Mouse (Mus musculus) CH12.LX (cell line): ENCODE measurements around the gene Gm13271. TPM values are rescaled to one million over a fixed set of nuclear protein-coding genes. Genes with fewer than 3 reads are reported as not detected.

Source experiments
- DNase-seq: peaks from one replicate; pipeline ENCODE4 v3.0.0-alpha.2; 2013; ENCODE audit errors: extremely low read depth
- H3K27ac ChIP-seq: 2 replicates; pipeline ENCODE4 v1.5.1; 2012; ENCODE audit warnings: low read depth, mild to moderate bottlenecking, control low read depth, moderate library complexity; ENCODE audit not compliant: insufficient read depth
- H3K27me3 ChIP-seq: replicated peaks from 2 replicates; pipeline ENCODE3; 2012; ENCODE audit warnings: inconsistent platforms
- H3K36me3 ChIP-seq, 2 experiments: replicated peaks in 1 of 2; 2 replicates each; pipeline versions ENCODE3 to v1.6.1; 2012; ENCODE audit warnings: inconsistent platforms in 1 of 2, low read length in 1 of 2, mild to moderate bottlenecking in 1 of 2, mixed read lengths in 1 of 2, moderate library complexity in 1 of 2; ENCODE audit not compliant: control insufficient read depth in 1 of 2, insufficient read depth in 1 of 2
- H3K4me1 ChIP-seq, 2 experiments: 2 replicates each; pipeline ENCODE4 v1.6.1; 2012; ENCODE audit warnings: inconsistent platforms in 1 of 2, moderate library complexity in 1 of 2; ENCODE audit not compliant: insufficient read depth in 2 of 2, control insufficient read depth in 1 of 2
- H3K4me2 ChIP-seq: 2 replicates; pipeline ENCODE4 v1.6.1; 2012; ENCODE audit warnings: low read depth, mild to moderate bottlenecking, control low read depth; ENCODE audit not compliant: poor library complexity, insufficient read depth, severe bottlenecking
- H3K4me3 ChIP-seq, 3 experiments: fragments of 150-350 bp in 1 of 3; sonication (generic) in 1 of 3; replicated peaks in 1 of 3; 2 replicates each; pipeline versions ENCODE3 to v1.5.1; 2011 to 2012; ENCODE audit warnings: low read depth in 2 of 3, low read length in 2 of 3, mild to moderate bottlenecking in 2 of 3, moderate library complexity in 2 of 3, control low read depth in 1 of 3, improper control_type of control experiment in 1 of 3, inconsistent platforms in 1 of 3, mixed read lengths in 1 of 3; ENCODE audit not compliant: poor library complexity in 1 of 3
- H3K79me2 ChIP-seq: replicated peaks from 2 replicates; pipeline ENCODE4 v1.6.1; 2012; ENCODE audit warnings: mild to moderate bottlenecking, moderate library complexity; ENCODE audit not compliant: control insufficient read depth, poor library complexity, insufficient read depth, severe bottlenecking; ENCODE audit errors: extremely low read depth
- H3K9ac ChIP-seq: 2 replicates; pipeline ENCODE4 v1.6.1; 2012; ENCODE audit warnings: low read depth, mild to moderate bottlenecking, control low read depth, moderate library complexity; ENCODE audit not compliant: insufficient read depth
- H3K9me3 ChIP-seq: replicated peaks from 2 replicates; pipeline ENCODE3; 2012; ENCODE audit warnings: low read length, inconsistent platforms, mixed read lengths
- CTCF ChIP-seq, 2 experiments: IDR thresholded peaks in 1 of 2; conservative IDR thresholded peaks in 1 of 2; 2 replicates each; pipeline ENCODE4 v1.5.1; 2011 to 2012; ENCODE audit warnings: low read depth in 2 of 2, low read length in 2 of 2, improper control_type of control experiment in 1 of 2, inconsistent platforms in 1 of 2, mild to moderate bottlenecking in 1 of 2, moderate library complexity in 1 of 2
- ELF1 ChIP-seq: IDR thresholded peaks from 2 replicates; pipeline ENCODE4 v1.6.1; 2014; ENCODE audit warnings: low read depth, mild to moderate bottlenecking, inconsistent platforms, low read length, improper control_type of control experiment
- ETS1 ChIP-seq: conservative IDR thresholded peaks from 2 replicates; pipeline ENCODE4 v1.6.1; 2012; ENCODE audit warnings: low read depth, mild to moderate bottlenecking, inconsistent platforms, low read length, improper control_type of control experiment, moderate library complexity
- JUN ChIP-seq: IDR thresholded peaks from 2 replicates; pipeline ENCODE4 v1.6.1; 2011; ENCODE audit warnings: low read depth, mild to moderate bottlenecking, low read length, improper control_type of control experiment, moderate library complexity; ENCODE audit not compliant: insufficient read depth
- JUND ChIP-seq: conservative IDR thresholded peaks from 2 replicates; pipeline ENCODE4 v1.6.1; 2011; ENCODE audit warnings: low read depth, low read length, improper control_type of control experiment
- MXI1 ChIP-seq: IDR thresholded peaks from 2 replicates; pipeline ENCODE4 v1.6.1; 2011; ENCODE audit warnings: mild to moderate bottlenecking, low read depth, low read length, improper control_type of control experiment
- MYC ChIP-seq: IDR thresholded peaks from 2 replicates; pipeline ENCODE4 v1.6.1; 2011; ENCODE audit warnings: low read depth, mild to moderate bottlenecking, improper control_type of control experiment, low read length
- NRF1 ChIP-seq: IDR thresholded peaks from 2 replicates; pipeline ENCODE4 v1.6.1; 2014; ENCODE audit warnings: low read depth, mild to moderate bottlenecking, inconsistent platforms, low read length, improper control_type of control experiment, moderate library complexity
- PAX5 ChIP-seq: IDR thresholded peaks from 2 replicates; pipeline ENCODE4 v1.6.1; 2012; ENCODE audit warnings: low read length, inconsistent platforms, mixed read lengths
- POLR2AphosphoS2 ChIP-seq: IDR thresholded peaks from 2 replicates; pipeline ENCODE4 v1.6.1; 2011; ENCODE audit warnings: low read depth, low read length, improper control_type of control experiment
- RAD21 ChIP-seq: IDR thresholded peaks from 2 replicates; pipeline ENCODE4 v1.6.1; 2011; ENCODE audit warnings: low read depth, mild to moderate bottlenecking, low read length, improper control_type of control experiment, moderate library complexity
- SIN3A ChIP-seq: IDR thresholded peaks from 2 replicates; pipeline ENCODE4 v1.6.1; 2012; ENCODE audit warnings: low read length, improper control_type of control experiment, inconsistent platforms
- SMC3 ChIP-seq: IDR thresholded peaks from 2 replicates; pipeline ENCODE4 v1.6.1; 2011; ENCODE audit warnings: low read depth, low read length, improper control_type of control experiment
- TBP ChIP-seq: conservative IDR thresholded peaks from 2 replicates; pipeline ENCODE4 v1.6.1; 2011; ENCODE audit warnings: low read depth, low read length, improper control_type of control experiment
- TCF12 ChIP-seq: IDR thresholded peaks from 2 replicates; pipeline ENCODE4 v1.6.1; 2014; ENCODE audit warnings: low read depth, mild to moderate bottlenecking, inconsistent platforms, low read length, improper control_type of control experiment
- UBTF ChIP-seq: IDR thresholded peaks from 2 replicates; pipeline ENCODE4 v1.6.1; 2012; ENCODE audit warnings: low read depth, mild to moderate bottlenecking, inconsistent platforms, low read length, improper control_type of control experiment, moderate library complexity
- USF1 ChIP-seq: IDR thresholded peaks from 2 replicates; pipeline ENCODE4 v1.6.1; 2014; ENCODE audit warnings: low read depth, mild to moderate bottlenecking, inconsistent platforms, low read length, improper control_type of control experiment
- ZC3H11A ChIP-seq: IDR thresholded peaks from 2 replicates; pipeline ENCODE4 v1.6.1; 2012; ENCODE audit warnings: low read depth, mild to moderate bottlenecking, inconsistent platforms, low read length, improper control_type of control experiment
- ZMIZ1 ChIP-seq: IDR thresholded peaks from 2 replicates; pipeline ENCODE4 v1.6.1; 2012; ENCODE audit warnings: low read depth, mild to moderate bottlenecking, inconsistent platforms, low read length, improper control_type of control experiment
- dilution Hi-C: fragments of 300-500 bp; cut with MboI; formaldehyde crosslinking; loops from 2 replicates; pipeline ENCODE4 v1.14.3; 2020; ENCODE audit warnings: low sequenced_read_pairs; ENCODE audit not compliant: extremely low pct_unique_long_range_greater_than_20kb, extremely low pct_ligation_motif_present
- in situ Hi-C: fragments of 300-500 bp; cut with MboI; formaldehyde crosslinking; loops from 3 replicates; pipeline ENCODE4 v1.14.3; 2019; ENCODE audit warnings: low sequenced_read_pairs, low pct_ligation_motif_present, low pct_unique_long_range_greater_than_20kb, mixed read lengths
- polyA plus RNA-seq: library from polyadenylated mRNA; unstranded; fragments of >175 nt; gene quantifications from 2 replicates; pipeline ENCODE4 v1.2.1, GENCODE M21; 2012; ENCODE audit warnings: low read depth; ENCODE audit not compliant: insufficient read length
- total RNA-seq, 2 experiments: library from RNA; depleted of rRNA; stranded (reverse); fragments of 300-350 nt in 1 of 2; fragments of >200 nt in 1 of 2; gene quantifications; 2 replicates each; pipeline ENCODE4 v1.2.3; 2012 to 2014

Gene Gm13271
- total and polyA plus RNA-seq, 3 experiments, result not detected

- TF ChIP-seq ZC3H11A (0 out of 2 replicates have a peak, but pooled peaks have one; percentile 2), ELF1 (no peak), ZMIZ1 (no peak)
These were observed 27.3 kb upstream of the Gm13271 start (continued) for GRCm38 (mm10) chr4:88727324-88727723.

- DNase-seq, result peak; percentile 62
- Histone ChIP-seq H3K27ac (no peak overlapping the region), H3K9me3 (no peaks in the 10 kb centered on the region), H3K27me3 (peaks cover 59% of the 10 kb centered on the region), H3K9ac (no peak overlapping the region), H3K36me3 (no peaks in the 10 kb centered on the region), H3K4me3 (no peak overlapping the region), H3K4me2 (no peak overlapping the region), H3K4me1 (peaks cover 5 to 7% of the 10 kb centered on the region in 2 experiments), H3K79me2 (no peaks in the 10 kb centered on the region)
- TF ChIP-seq UBTF (no peak), ELF1 (no peak), ETS1 (no peak), POLR2AphosphoS2 (no peak), USF1 (no peak), TBP (no peak), MYC (no peak), SMC3 (peak; percentile 79), MXI1 (no peak), PAX5 (no peak), JUN (no peak), CTCF (conservative IDR thresholded peaks at IDR 0.05 in 1 of 2, IDR thresholded peaks at IDR 0.05 in 1 of 2; ENCODE audit: low read depth in 2 of 2, low read length in 2 of 2) (peak; percentile 91 to 96), SIN3A (no peak), RAD21 (peak; percentile 79), ZMIZ1 (no peak), JUND (no peak)
- in situ Hi-C loops, result loop anchor here (5.0 kb wide), 1 partner anchor 36 kb away; no protein-coding TSS in a partner anchor
- dilution Hi-C loops, result no loop called here
These were observed 16.2 kb upstream of the Gm13271 start for GRCm38 (mm10) chr4:88738480-88738879.

- DNase-seq, result no peak
- no peaks in the 10 kb centered on the region for H3K9me3 ChIP-seq
- no peak overlapping the region for H3K4me2 ChIP-seq
- H3K36me3 ChIP-seq, result no peaks in the 10 kb centered on the region
- dilution Hi-C loops (no loop called here), in situ Hi-C loops (loop anchor here (5.0 kb wide), 1 partner anchor 37 kb away; no protein-coding TSS in a partner anchor)
- H3K27me3 ChIP-seq, result peaks cover 62% of the 10 kb centered on the region
- H3K4me3 ChIP-seq, result no peak overlapping the region
- TF ChIP-seq SMC3, result no peak
- no peak for TF ChIP-seq TCF12
- TF ChIP-seq NRF1, result no peak
- no peak for TF ChIP-seq ZC3H11A
- no peak for TF ChIP-seq PAX5
- no peak for TF ChIP-seq MXI1
- no peak for TF ChIP-seq SIN3A
- H3K4me1 ChIP-seq, result peaks cover 5 to 7% of the 10 kb centered on the region in 2 experiments
- H3K27ac ChIP-seq, result no peak overlapping the region
- no peak overlapping the region for H3K9ac ChIP-seq
- no peaks in the 10 kb centered on the region for H3K79me2 ChIP-seq
These were observed 15.6 kb upstream of the Gm13271 start for GRCm38 (mm10) chr4:88739036-88739435.
